Mouse (Mus musculus) embryonic facial prominence, embryonic 12.5 days (tissue): ENCODE results near the gene Zfp709. TPM values are rescaled to one million over a fixed set of nuclear protein-coding genes. Genes with fewer than 3 reads are reported as not detected.
"Not testable (repeated sequence)": the region's sequence is repeated elsewhere in the genome, so short reads cannot be mapped to it uniquely, and the experiment has no call there.

Experiments
- ATAC-seq: fragments of 200-750 bp; cut with Nextera tagmentation; 2 replicates; pipeline ENCODE4 v1.8.0; 2017; ENCODE audit not compliant: insufficient number of reproducible peaks, insufficient read depth, low FRiP score, low TSS enrichment
- H3K27ac ChIP-seq: fragments of 300-500 bp; sonication (generic); 2 replicates; pipeline ENCODE4 v1.5.1; 2016; ENCODE audit warnings: mild to moderate bottlenecking
- H3K27me3 ChIP-seq: fragments of 300-500 bp; sonication (generic); 2 replicates; pipeline ENCODE4 v1.6.1; 2016; ENCODE audit warnings: mild to moderate bottlenecking, moderate library complexity
- H3K36me3 ChIP-seq: fragments of 300-500 bp; sonication (generic); 2 replicates; pipeline ENCODE4 v1.6.1; 2016; ENCODE audit warnings: mild to moderate bottlenecking
- H3K4me1 ChIP-seq: fragments of 300-500 bp; sonication (generic); 2 replicates; pipeline ENCODE4 v1.6.1; 2016
- H3K4me2 ChIP-seq: fragments of 300-500 bp; sonication (generic); replicated peaks from 2 replicates; pipeline ENCODE4 v1.6.1; 2016; ENCODE audit warnings: mild to moderate bottlenecking, moderate library complexity
- H3K4me3 ChIP-seq: fragments of 300-500 bp; sonication (generic); 2 replicates; pipeline ENCODE4 v1.5.1; 2016; ENCODE audit warnings: mild to moderate bottlenecking
- H3K9ac ChIP-seq: fragments of 300-500 bp; sonication (generic); 2 replicates; pipeline ENCODE4 v1.6.1; 2016; ENCODE audit warnings: mild to moderate bottlenecking, moderate library complexity
- H3K9me3 ChIP-seq: fragments of 300-500 bp; sonication (generic); 2 replicates; pipeline ENCODE4 v1.6.1; 2016; ENCODE audit warnings: mild to moderate bottlenecking, moderate library complexity
- WGBS: fragments of 180-500 bp; shearing (Covaris S2); methylation state at CpG from one replicate; pipeline ENCODE4 v1.1.7; 2016; 5-methylcytosine and 5-hydroxymethylcytosine counted together
- polyA plus RNA-seq: library from polyadenylated mRNA; unstranded; fragments of >200 nt; fragmentation: Nextera tagmentation; extraction: Ambion mirVana; gene quantifications from 2 replicates; pipeline ENCODE4 v1.2.1, GENCODE M21; 2016

Gene Zfp709
- polyA plus RNA-seq, 1 experiment from 2014 or later: 8.5 TPM

GRCm38 (mm10) chr8:71862038-71862437 is 19.8 kb upstream of the Zfp709 start:
- H3K9me3 ChIP-seq, H3K4me2 ChIP-seq, H3K9ac ChIP-seq, H3K4me1 ChIP-seq, H3K36me3 ChIP-seq, H3K4me3 ChIP-seq, H3K27me3 ChIP-seq, H3K27ac ChIP-seq, ATAC-seq: not testable (repeated sequence)

- not testable (repeated sequence) for ATAC-seq, H3K27me3 ChIP-seq, H3K9me3 ChIP-seq, H3K27ac ChIP-seq, H3K36me3 ChIP-seq, H3K9ac ChIP-seq, H3K4me2 ChIP-seq, H3K4me3 ChIP-seq, H3K4me1 ChIP-seq
- 36% methylated on average over 11 of the region's 11 CpGs for WGBS
Observed at GRCm38 (mm10) chr8:71900666-71901065, 18.8 kb downstream of the Zfp709 start.

GRCm38 (mm10) chr8:71903084-71903483 is 21.3 kb downstream of the Zfp709 start:
- H3K27ac ChIP-seq, H3K4me3 ChIP-seq, ATAC-seq, H3K4me2 ChIP-seq, H3K9ac ChIP-seq, H3K27me3 ChIP-seq, H3K36me3 ChIP-seq, H3K4me1 ChIP-seq, H3K9me3 ChIP-seq: not testable (repeated sequence)
- 81% methylated on average over 1 of the region's 1 CpGs for WGBS

- no peaks in the 10 kb centered on the region for H3K36me3 ChIP-seq
- H3K4me1 ChIP-seq: no peaks in the 10 kb centered on the region
- H3K9ac ChIP-seq: no peak overlapping the region
- no peak overlapping the region for H3K4me2 ChIP-seq
- WGBS: 95% methylated on average over 1 of the region's 1 CpGs
- H3K9me3 ChIP-seq: no peaks in the 10 kb centered on the region
- H3K4me3 ChIP-seq: no peak overlapping the region
- H3K27me3 ChIP-seq: no peaks in the 10 kb centered on the region
- H3K27ac ChIP-seq: no peak overlapping the region
- ATAC-seq: no peak
Observed at GRCm38 (mm10) chr8:71906809-71907208, 25.0 kb downstream of the Zfp709 start.

GRCm38 (mm10) chr8:71907798-71908257 is 26.0 kb downstream of the Zfp709 start:
- no peak for ATAC-seq
- WGBS: 94% methylated on average over 5 of the region's 5 CpGs
- no peaks in the 10 kb centered on the region for H3K4me1 ChIP-seq
- H3K4me2 ChIP-seq: peak overlapping the region; percentile 50
- H3K4me3 ChIP-seq: peak overlapping the region; percentile 71
- peak overlapping the region; percentile 97 for H3K27ac ChIP-seq
- H3K27me3 ChIP-seq: no peaks in the 10 kb centered on the region
- no peaks in the 10 kb centered on the region for H3K36me3 ChIP-seq
- H3K9ac ChIP-seq: no peak overlapping the region
- H3K9me3 ChIP-seq: no peaks in the 10 kb centered on the region

- Histone ChIP-seq H3K4me1 (no peaks in the 10 kb centered on the region), H3K36me3 (peaks cover 3% of the 10 kb centered on the region), H3K27ac (peak within 1 kb of the TSS; percentile 97), H3K27me3 (no peaks in the 10 kb centered on the region), H3K4me3 (peak within 1 kb of the TSS; percentile 71), H3K9me3 (no peaks in the 10 kb centered on the region), H3K9ac (peak within 1 kb of the TSS; percentile 91), H3K4me2 (peak within 1 kb of the TSS; percentile 50)
- WGBS: 6% methylated on average over 47 of the region's 47 CpGs
- ATAC-seq: peak; percentile 94
Observed at GRCm38 (mm10) chr8:71908309-71909261, 26.8 kb downstream of the Zfp709 start, which contains the start of the genes Zfp882 and Zfp617. Zfp882 (plus strand) TSS chr8:71908608. Zfp617 (plus strand) TSS chr8:71908635.

GRCm38 (mm10) chr8:71912286-71912685 is 30.5 kb downstream of the Zfp709 start:
- WGBS: 93% methylated on average over 2 of the region's 2 CpGs
- H3K4me2 ChIP-seq: no peak overlapping the region
- ATAC-seq: no peak

GRCm38 (mm10) chr8:71922567-71923401 is 41.0 kb downstream of the Zfp709 start:
- Histone ChIP-seq H3K4me3 (peak overlapping the region; percentile 72), H3K36me3 (no peaks in the 10 kb centered on the region), H3K9ac (peak overlapping the region; percentile 83), H3K27me3 (no peaks in the 10 kb centered on the region), H3K4me1 (peaks cover 7% of the 10 kb centered on the region), H3K9me3 (no peaks in the 10 kb centered on the region), H3K4me2 (peak overlapping the region; percentile 68), H3K27ac (peak overlapping the region; percentile 97)
- under 1% methylated on average over 57 of the region's 57 CpGs for WGBS
- peak; percentile 99 for ATAC-seq

More at GRCm38 (mm10) chr8:71912286-71912685, 30.5 kb downstream of the Zfp709 start:
- Histone ChIP-seq H3K4me3 (no peak overlapping the region), H3K36me3 (peaks cover 24% of the 10 kb centered on the region), H3K27me3 (no peaks in the 10 kb centered on the region), H3K27ac (no peak overlapping the region), H3K9me3 (no peaks in the 10 kb centered on the region), H3K4me1 (no peaks in the 10 kb centered on the region), H3K9ac (no peak overlapping the region)

GRCm38 (mm10) chr8:71925791-71926190 is 44.0 kb downstream of the Zfp709 start:
- Histone ChIP-seq H3K27me3 (no peaks in the 10 kb centered on the region), H3K4me2 (no peak overlapping the region), H3K27ac (no peak overlapping the region), H3K9me3 (no peaks in the 10 kb centered on the region), H3K4me1 (peaks cover 7% of the 10 kb centered on the region), H3K9ac (no peak overlapping the region), H3K4me3 (no peak overlapping the region), H3K36me3 (peaks cover 19% of the 10 kb centered on the region)
- no peak for ATAC-seq
- WGBS: 95% methylated on average over 5 of the region's 5 CpGs

GRCm38 (mm10) chr8:71926551-71926950 is 44.7 kb downstream of the Zfp709 start:
- Histone ChIP-seq H3K36me3 (peaks cover 26% of the 10 kb centered on the region), H3K4me1 (peaks cover 7% of the 10 kb centered on the region), H3K4me2 (no peak overlapping the region), H3K9ac (no peak overlapping the region), H3K4me3 (no peak overlapping the region), H3K9me3 (0 out of 2 replicates have a peak, but pooled peaks cover 3% of the 10 kb centered on the region), H3K27ac (no peak overlapping the region), H3K27me3 (no peaks in the 10 kb centered on the region)
- ATAC-seq: no peak
- 99% methylated on average over 3 of the region's 3 CpGs for WGBS

GRCm38 (mm10) chr8:71927779-71928178 is 46.0 kb downstream of the Zfp709 start:
- H3K9ac ChIP-seq: no peak overlapping the region
- H3K4me1 ChIP-seq: peaks cover 7% of the 10 kb centered on the region
- H3K36me3 ChIP-seq: peaks cover 30% of the 10 kb centered on the region
- H3K4me2 ChIP-seq: no peak overlapping the region
- H3K9me3 ChIP-seq: 0 out of 2 replicates have a peak, but pooled peaks cover 4% of the 10 kb centered on the region
- H3K4me3 ChIP-seq: no peak overlapping the region
- no peak overlapping the region for H3K27ac ChIP-seq
- H3K27me3 ChIP-seq: no peaks in the 10 kb centered on the region
- ATAC-seq: no peak
